Mouse (Mus musculus): ENCODE data around the gene Ptpn6. TPM values are rescaled to one million over a fixed set of nuclear protein-coding genes. Genes with fewer than 3 reads are reported as not detected.

The Ptpn6 gene
- total RNA-seq, 2 experiments from 2014 or later: 206 to 371 TPM

DNA sequence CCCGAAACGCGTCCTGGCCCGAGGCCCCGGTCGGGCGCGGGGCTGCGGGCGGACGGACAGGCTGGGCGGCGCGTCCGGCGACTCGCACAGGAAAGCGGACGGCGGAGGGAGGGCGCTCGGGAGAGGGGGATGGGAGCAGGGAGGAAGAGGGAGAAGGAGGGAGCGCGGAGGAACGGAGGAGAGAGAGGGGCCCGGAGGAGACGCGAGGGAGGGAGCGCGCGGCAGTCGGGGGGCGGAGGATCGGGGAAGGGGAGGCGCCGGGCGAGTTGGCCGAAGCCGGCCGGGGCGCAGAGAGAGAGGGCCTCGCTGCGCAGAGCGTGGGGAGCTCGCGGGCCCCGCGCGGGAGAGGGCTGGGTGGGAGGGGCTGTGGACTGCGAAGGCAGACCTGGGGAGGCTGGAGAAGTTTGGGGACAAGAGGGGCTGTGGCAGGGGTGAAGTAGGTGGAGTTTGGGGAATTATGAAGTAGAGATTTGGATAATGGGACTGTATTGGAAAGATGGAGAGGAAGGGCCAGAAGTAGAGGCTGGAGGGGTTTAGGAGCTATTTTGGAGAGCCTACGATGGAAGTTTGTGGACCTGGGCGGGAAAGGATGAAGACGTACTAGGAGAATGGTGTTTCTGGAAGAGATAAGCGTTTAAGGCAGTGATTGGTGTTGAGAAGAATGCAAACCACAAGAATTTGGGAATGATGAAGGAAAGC is 18.3 kb upstream of the Ptpn6 start:
- peak; percentile 47 for ATAC-seq (replicated peaks; ENCODE audit: poor library complexity, severe bottlenecking)

GRCm38 (mm10) chr6:124755831-124756595 is 17.5 kb upstream of the Ptpn6 start, which contains the start of the genes Gm45234 and Atn1:
Gm45234 (minus strand) TSS chr6:124756021.
Atn1 (minus strand) TSS chr6:124756524.
- ATAC-seq (replicated peaks; ENCODE audit: poor library complexity, severe bottlenecking): peak; percentile 47

GRCm38 (mm10) chr6:124755306-124755705 is 16.8 kb upstream of the Ptpn6 start:
- no peak for ATAC-seq (replicated peaks; ENCODE audit: poor library complexity, severe bottlenecking)

DNA sequence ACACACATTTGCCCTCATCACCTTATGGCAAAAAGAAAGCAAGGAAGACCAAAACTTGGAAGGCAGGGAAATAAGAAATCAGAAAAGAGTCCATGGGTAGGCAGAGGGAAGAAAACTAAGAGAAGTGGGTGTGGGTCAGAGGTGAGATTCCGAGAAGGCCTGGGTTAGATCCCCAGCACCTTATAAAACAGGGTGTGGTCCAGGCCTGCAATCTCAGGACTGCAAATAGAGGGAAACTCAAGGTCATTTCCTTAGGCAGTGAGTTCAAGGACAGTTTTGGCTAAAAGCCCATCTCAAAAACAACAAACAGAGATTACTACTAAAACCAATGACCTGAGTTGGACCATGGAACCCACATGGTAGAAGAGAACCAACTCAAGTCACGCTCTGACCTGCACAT is 15.3 kb upstream of the Ptpn6 start:
- ATAC-seq (replicated peaks; ENCODE audit: poor library complexity, severe bottlenecking): no peak

- no peak for ATAC-seq (replicated peaks; ENCODE audit: poor library complexity, severe bottlenecking)
Measured at GRCm38 (mm10) chr6:124750405-124750804, 11.9 kb upstream of the Ptpn6 start.

- ATAC-seq (replicated peaks; ENCODE audit: poor library complexity, severe bottlenecking): no peak
Measured at GRCm38 (mm10) chr6:124746654-124747632, 8.4 kb upstream of the Ptpn6 start.

- ATAC-seq (replicated peaks; ENCODE audit: poor library complexity, severe bottlenecking): no peak
Measured at GRCm38 (mm10) chr6:124746296-124746605, 7.7 kb upstream of the Ptpn6 start.

DNA sequence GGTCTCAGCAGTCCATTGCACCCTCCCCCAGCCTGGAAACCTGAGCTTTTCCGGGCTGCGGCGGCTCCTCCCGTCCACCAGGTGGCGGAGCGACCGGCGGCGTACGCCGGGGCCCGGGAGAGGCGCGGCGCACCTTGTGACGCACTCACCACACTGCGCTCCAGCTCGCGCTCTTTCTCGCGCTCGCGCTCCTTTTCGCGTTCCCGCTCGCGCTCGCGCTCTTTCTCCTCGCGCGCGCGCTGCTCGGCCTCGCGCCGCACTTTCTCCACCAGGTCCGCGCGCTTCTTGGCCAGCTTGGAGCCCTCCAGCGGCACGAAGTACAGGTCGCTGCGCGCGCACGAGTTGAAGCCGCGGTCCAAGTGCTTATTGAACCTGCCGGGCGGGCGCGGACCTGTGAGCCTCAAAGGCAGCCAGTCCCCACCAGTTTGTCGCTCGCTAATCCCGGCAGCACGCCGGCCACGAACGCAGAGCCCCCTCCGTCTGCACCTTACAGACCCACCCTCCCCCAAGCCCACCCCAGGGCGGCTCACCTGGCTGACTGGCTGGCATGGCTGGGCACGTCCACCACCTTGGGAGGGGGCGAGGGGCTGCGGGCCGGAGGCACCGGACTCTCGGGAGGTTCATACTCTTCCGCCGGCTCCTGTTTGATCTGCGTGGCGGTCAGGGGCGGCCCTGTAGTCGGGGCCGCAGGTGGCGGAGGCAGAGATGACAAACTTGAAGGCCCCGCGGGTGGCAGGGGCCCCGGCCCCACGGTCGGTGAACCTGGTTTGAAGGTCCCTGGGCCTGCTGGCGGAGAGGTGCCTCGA is 7.2 kb upstream of the Ptpn6 start:
- ATAC-seq (replicated peaks; ENCODE audit: poor library complexity, severe bottlenecking): peak; percentile 67

- ATAC-seq (replicated peaks; ENCODE audit: poor library complexity, severe bottlenecking): no peak
Measured at GRCm38 (mm10) chr6:124744755-124745321, 6.3 kb upstream of the Ptpn6 start.

GRCm38 (mm10) chr6:124743647-124744046 is 5.1 kb upstream of the Ptpn6 start:
- no peak for ATAC-seq (replicated peaks; ENCODE audit: poor library complexity, severe bottlenecking)

- ATAC-seq (replicated peaks; ENCODE audit: poor library complexity, severe bottlenecking): no peak
Measured at GRCm38 (mm10) chr6:124742839-124743514, 4.5 kb upstream of the Ptpn6 start.

- ATAC-seq (replicated peaks; ENCODE audit: poor library complexity, severe bottlenecking): no peak
Measured at GRCm38 (mm10) chr6:124741842-124742241, 3.3 kb upstream of the Ptpn6 start.

GRCm38 (mm10) chr6:124740888-124741761 is 2.6 kb upstream of the Ptpn6 start, which contains the start of gene Grcc10:
Grcc10 (minus strand) TSS chr6:124741374.
- ATAC-seq (replicated peaks; ENCODE audit: poor library complexity, severe bottlenecking): peak; percentile 58

- no peak; the same call in none of the 2 replicates for ATAC-seq (replicated peaks; ENCODE audit: poor library complexity, severe bottlenecking)
Measured at GRCm38 (mm10) chr6:124740211-124740887, 1.8 kb upstream of the Ptpn6 start.

- ATAC-seq (replicated peaks; ENCODE audit: poor library complexity, severe bottlenecking): no peak
Measured at GRCm38 (mm10) chr6:124739231-124739796, 800 bp upstream of the Ptpn6 start.

GRCm38 (mm10) chr6:124737040-124737439 is 1.5 kb downstream of the Ptpn6 start:
- no peak for ATAC-seq (replicated peaks; ENCODE audit: poor library complexity, severe bottlenecking)

- no peak for ATAC-seq (replicated peaks; ENCODE audit: poor library complexity, severe bottlenecking)
Measured at GRCm38 (mm10) chr6:124734417-124734816, 4.1 kb downstream of the Ptpn6 start.
